Mouse (Mus musculus): ENCODE measurements around the gene Hmgn2.

GRCm38 (mm10) chr4:133938077-133938476 lies 30.4 kb downstream of the Hmgn2 start:
- TF ChIP-seq POLR2A (IDR thresholded peaks at IDR 0.05; ENCODE audit: borderline replicate concordance, insufficient read depth, low read length) = no peak
- TF ChIP-seq CTCF (IDR thresholded peaks at IDR 0.05; ENCODE audit: borderline replicate concordance, insufficient read depth, low read depth, low read length) = no peak
